Mouse (Mus musculus): ENCODE results near the gene Pdgfra. TPM values are rescaled to one million over a fixed set of nuclear protein-coding genes. Genes with fewer than 3 reads are reported as not detected.

Pdgfra gene
- polyA plus RNA-seq (2012; ENCODE audit: insufficient read depth, insufficient read length, missing spikeins): 6.4 and 10.3 TPM in 2 replicates

DNA sequence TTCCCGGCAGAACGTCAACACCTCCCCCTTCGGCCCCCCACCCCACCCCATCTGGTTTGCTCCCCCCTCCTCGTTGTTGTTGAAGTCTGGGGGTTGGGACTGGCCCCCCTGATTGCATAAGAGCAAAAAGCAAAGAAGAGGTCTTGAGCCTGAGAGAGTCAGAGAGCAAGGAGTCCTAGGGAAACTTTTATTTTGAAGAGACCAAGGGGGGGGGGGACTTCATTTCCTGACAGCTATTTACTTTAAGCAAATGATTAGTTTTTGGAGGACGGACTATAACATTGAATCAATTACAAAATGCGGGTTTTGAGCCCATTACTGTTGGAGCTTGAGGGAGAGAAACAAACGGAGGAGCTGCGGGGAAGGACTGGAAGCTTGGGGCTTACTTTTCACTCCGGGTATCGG lies at the start of gene Pdgfra:
Pdgfra (plus strand) TSS at position 272 of the 405 bp plus-strand sequence.
- no peaks in the 10 kb centered on the region; the same call in 1 of the 2 replicates for H3K4me1 ChIP-seq (ENCODE audit: control insufficient read depth, insufficient read depth, insufficient read length, low read length)
- no peak within 1 kb of the TSS; the same call in 1 of the 2 replicates for H3K27ac ChIP-seq (replicated peaks; ENCODE audit: low read depth, low read length)
- H3K4me3 ChIP-seq (ENCODE audit: insufficient read depth, low read depth, low read length): peak within 1 kb of the TSS; percentile 51

DNA sequence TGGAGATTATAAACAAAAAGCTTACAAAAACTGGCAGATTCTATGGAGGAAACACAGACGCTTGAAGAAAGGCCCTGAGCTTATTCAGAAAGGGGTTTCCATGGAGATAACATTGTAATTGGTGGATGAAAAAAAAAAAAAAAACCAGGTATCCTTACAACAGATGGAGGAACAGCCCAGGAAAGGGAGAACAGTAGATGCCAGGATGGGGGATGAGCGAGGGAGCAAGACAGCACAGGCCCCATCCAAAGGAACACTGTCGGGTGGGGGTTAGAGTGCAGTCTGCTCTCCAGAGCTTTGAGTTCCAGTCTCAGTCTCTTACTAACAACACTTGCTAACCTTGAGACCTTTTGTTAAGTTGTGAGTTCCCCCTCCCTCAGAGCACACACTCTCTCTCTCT lies 45.6 kb upstream of the Pdgfra start:
- H3K4me1 ChIP-seq (ENCODE audit: control insufficient read depth, insufficient read depth, insufficient read length, low read length): no peaks in the 10 kb centered on the region
- no peak overlapping the region for H3K27ac ChIP-seq (replicated peaks; ENCODE audit: low read depth, low read length)
- no peak overlapping the region for H3K4me3 ChIP-seq (ENCODE audit: insufficient read depth, low read depth, low read length)

DNA sequence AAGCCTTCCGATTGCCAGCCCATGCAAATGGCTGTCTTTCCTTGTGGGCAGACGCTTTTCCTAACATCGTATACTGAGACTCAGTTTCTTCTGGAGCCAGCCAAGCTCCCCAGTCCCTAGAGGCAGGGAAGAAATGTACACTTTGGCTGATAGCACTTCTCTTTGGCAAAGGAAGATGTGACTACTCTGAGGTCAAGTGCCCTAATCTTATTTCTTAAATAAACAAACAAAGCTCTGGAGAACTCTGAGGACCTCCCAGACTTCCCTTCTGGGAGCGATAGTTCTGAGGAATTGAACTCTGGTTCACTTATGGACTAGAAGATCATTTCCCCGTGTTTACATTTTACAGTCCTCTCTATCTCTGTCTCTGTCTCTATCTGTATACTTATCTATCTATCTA lies 42.7 kb upstream of the Pdgfra start:
- no peak overlapping the region for H3K4me3 ChIP-seq (ENCODE audit: insufficient read depth, low read depth, low read length)
- no peaks in the 10 kb centered on the region for H3K4me1 ChIP-seq (ENCODE audit: control insufficient read depth, insufficient read depth, insufficient read length, low read length)
- no peak overlapping the region for H3K27ac ChIP-seq (replicated peaks; ENCODE audit: low read depth, low read length)

DNA sequence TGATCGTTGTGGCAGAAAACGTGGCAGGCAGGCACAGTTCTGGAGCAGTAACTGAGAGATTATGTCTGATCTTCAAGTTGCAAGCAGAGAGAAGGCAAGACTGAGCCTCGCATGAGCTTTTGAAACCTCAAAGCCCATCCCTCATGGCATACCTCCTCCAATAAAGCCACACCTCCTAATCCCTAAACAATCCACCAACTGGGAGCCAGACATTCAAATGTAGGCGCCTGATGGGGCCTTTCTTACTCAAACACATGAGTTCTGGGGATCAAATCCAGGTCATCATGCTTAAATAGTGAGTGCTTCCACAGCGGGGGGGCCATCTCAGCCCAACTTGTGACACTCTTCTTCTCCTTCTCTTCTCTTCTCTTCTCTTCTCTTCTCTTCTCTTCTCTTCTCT lies 40.3 kb upstream of the Pdgfra start:
- H3K4me3 ChIP-seq (ENCODE audit: insufficient read depth, low read depth, low read length): no peak overlapping the region
- H3K4me1 ChIP-seq (ENCODE audit: control insufficient read depth, insufficient read depth, insufficient read length, low read length): no peaks in the 10 kb centered on the region
- no peak overlapping the region for H3K27ac ChIP-seq (replicated peaks; ENCODE audit: low read depth, low read length)

DNA sequence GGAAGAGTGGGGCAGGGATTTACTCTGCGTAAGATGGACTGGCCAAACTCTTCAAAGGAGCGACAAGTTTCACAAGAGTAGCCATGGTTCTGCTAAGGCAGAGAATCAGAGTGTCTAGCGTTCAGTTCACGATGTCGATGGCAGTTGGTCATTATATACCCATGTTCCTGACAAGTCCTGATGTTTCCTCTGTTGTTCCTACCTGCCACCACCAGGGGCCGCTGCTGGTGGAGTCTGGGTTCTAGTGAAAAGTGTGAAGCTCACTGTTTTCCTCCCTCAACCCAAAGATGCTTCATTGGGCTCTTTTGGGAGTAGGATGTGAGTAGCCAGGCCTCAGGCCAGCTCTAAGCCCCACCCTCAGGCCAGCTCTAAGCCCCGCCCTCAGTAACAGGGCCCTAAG lies 33.3 kb upstream of the Pdgfra start:
- Histone ChIP-seq H3K4me3 (ENCODE audit: insufficient read depth, low read depth, low read length) (no peak overlapping the region), H3K27ac (replicated peaks; ENCODE audit: low read depth, low read length) (no peak overlapping the region), H3K4me1 (ENCODE audit: control insufficient read depth, insufficient read depth, insufficient read length, low read length) (no peaks in the 10 kb centered on the region)

DNA sequence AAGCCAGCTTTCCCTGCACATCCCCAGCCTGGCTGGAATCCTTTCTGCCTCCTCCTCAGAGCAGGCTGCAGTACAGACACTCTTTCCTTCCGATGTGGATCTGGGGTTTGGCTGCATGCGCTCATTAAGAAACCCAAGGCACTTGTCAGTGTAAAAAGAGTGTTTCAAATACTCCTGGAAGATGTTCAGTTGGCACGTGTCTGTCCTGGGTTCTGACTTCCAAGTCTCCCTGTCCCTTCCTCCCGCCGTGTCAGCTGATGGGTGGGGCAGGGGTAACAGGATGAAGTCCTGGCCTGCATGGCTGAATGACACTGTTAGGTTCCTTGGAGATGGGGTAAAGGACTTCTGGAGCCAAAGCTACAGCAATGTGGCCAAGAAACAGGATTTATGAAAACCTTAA lies 30.4 kb upstream of the Pdgfra start:
- Histone ChIP-seq H3K4me3 (ENCODE audit: insufficient read depth, low read depth, low read length) (no peak overlapping the region), H3K27ac (replicated peaks; ENCODE audit: low read depth, low read length) (no peak overlapping the region), H3K4me1 (ENCODE audit: control insufficient read depth, insufficient read depth, insufficient read length, low read length) (no peaks in the 10 kb centered on the region)

DNA sequence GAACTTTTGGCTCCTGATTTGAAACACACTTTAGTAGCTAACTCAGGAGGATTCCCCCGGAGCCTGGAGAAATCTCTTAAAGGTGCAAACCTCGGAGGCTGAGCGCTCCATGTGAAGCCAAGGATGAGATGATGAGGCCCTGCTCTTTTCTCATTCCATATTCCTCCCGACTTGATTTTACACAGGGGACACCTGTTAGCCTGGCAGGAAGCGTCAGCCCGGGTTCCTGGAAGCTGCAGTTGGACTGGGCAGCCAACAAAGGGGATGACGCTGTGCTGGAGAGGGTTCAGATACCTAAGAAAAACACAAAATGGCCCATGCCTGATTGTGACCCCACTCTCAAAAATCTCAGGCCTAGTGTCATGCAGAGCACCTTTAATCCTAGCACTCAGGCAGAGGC lies 17.4 kb upstream of the Pdgfra start:
- H3K27ac ChIP-seq (replicated peaks; ENCODE audit: low read depth, low read length): no peak overlapping the region
- H3K4me3 ChIP-seq (ENCODE audit: insufficient read depth, low read depth, low read length): no peak overlapping the region
- no peaks in the 10 kb centered on the region for H3K4me1 ChIP-seq (ENCODE audit: control insufficient read depth, insufficient read depth, insufficient read length, low read length)

DNA sequence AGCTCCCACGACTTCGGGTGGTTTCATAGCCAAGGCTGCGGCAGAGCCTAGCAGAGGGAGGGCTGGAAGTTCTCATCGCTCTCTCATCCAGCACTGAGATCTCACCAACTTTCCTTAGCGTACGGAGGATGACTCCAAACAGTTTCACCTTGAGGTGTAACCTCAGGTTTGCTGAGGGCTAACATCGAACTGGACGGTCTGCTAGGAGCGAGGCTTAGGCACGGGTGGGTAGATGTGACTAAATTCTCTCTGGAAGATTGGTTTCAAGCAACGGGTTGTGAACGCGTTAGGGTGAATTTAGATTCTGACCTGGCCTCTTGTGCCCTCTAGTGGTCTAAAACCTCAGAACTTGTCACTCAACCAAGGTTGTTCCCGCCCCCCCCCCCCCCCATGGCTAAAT lies 9.0 kb upstream of the Pdgfra start:
- peak overlapping the region; percentile 19; the same call in 1 of the 2 replicates for H3K4me3 ChIP-seq (ENCODE audit: insufficient read depth, low read depth, low read length)
- H3K27ac ChIP-seq (replicated peaks; ENCODE audit: low read depth, low read length): no peak overlapping the region
- H3K4me1 ChIP-seq (ENCODE audit: control insufficient read depth, insufficient read depth, insufficient read length, low read length): no peaks in the 10 kb centered on the region

DNA sequence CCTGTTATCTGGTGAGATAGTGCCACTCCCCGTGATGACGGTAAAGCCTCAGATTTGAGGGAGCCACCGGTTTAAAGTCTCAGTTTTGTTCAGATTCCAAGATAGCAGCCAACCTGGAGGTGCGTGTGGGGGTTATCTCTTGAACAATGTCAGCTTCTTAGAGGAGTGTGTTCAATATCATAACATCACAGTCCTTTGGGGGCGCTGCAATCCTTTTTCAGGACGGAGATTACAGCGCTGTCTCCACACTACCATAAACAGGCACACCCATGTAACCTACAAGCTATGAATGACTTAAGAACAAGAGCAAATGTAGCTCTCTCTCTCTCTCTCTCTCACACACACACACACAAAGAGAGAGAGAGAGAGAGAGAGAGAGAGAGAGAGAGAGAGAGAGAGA lies 8.3 kb upstream of the Pdgfra start:
- no peak overlapping the region for H3K4me3 ChIP-seq (ENCODE audit: insufficient read depth, low read depth, low read length)
- H3K27ac ChIP-seq (replicated peaks; ENCODE audit: low read depth, low read length): no peak overlapping the region
- no peaks in the 10 kb centered on the region for H3K4me1 ChIP-seq (ENCODE audit: control insufficient read depth, insufficient read depth, insufficient read length, low read length)

DNA sequence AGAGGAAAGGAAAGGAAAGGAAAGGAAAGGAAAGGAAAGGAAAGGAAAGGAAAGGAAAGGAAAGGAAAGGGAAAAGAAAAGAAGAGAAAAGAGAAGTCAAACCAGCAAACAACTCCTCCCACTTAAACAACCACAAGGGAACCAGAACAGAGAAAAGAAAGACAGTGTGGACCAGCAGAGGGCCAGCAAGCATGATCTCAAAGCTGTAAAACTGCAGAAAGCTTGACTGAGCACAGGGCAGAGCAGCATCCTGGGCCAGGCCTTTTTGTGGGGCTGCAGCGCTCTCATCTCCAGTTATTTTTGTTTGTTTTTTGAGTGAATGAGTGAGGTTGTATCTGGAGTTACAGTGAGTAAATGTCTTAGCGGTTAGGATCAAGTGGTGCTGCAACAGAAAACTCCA lies 6.8 kb upstream of the Pdgfra start:
- Histone ChIP-seq H3K27ac (replicated peaks; ENCODE audit: low read depth, low read length) (no peak overlapping the region), H3K4me3 (ENCODE audit: insufficient read depth, low read depth, low read length) (no peak overlapping the region), H3K4me1 (ENCODE audit: control insufficient read depth, insufficient read depth, insufficient read length, low read length) (no peaks in the 10 kb centered on the region)

DNA sequence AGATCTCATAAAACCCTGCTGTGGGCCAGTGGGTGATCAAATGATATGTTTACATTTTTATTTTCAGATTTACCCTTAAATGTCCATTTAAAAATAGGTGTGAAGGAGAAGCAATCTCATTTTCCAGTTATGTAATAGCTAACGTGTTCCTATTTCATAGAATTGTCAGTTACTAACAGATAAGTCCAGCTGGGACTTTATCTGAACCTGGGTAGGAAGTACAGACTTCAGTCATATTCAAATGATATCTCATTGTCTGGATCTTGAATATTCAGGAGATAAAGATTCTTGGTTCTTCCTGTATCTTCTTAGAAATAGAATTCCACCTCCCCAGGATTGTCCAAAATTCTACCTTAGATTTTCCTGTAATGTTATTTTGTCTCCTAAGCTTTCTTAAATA lies 5.6 kb upstream of the Pdgfra start:
- Histone ChIP-seq H3K4me3 (ENCODE audit: insufficient read depth, low read depth, low read length) (no peak overlapping the region), H3K27ac (replicated peaks; ENCODE audit: low read depth, low read length) (no peak overlapping the region), H3K4me1 (ENCODE audit: control insufficient read depth, insufficient read depth, insufficient read length, low read length) (no peaks in the 10 kb centered on the region)

DNA sequence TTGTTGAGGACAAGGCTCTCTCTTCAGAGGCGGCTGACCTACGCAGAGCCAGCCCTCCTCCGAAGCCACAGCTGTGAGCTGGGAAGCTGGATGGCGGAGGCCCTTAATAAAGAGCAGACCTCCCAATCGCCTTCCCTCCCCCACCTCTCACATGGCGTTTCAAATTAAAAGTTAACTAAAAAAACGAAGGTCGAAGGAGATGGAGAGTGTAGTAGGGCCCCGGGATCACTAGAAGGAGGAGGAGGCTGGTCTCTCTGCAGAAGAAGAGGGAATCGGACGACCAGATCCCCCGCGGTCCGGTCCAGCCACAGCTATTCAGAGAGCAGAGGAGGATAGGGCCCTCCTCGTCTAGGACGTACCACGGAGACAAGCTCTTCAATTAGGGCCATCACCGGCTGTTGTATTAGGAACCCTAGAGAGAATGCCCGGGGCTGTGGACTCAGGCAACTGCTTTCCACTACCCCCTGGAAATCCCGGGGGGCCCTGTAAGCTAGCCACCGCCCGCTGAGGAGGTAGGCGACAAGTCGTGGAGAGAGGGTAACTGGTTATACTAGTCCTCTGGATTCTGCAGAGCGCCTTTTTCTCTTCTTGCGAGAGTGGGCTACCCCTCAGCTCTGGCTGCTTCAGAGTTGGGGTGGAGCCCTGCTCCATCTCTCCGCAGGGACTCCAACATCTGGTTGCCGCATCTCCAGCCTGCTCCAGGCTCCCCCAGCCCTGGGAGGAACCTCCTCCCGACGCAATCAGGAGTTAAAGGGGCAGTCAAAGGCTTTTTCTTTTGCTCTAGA lies 3.6 kb upstream of the Pdgfra start:
- Histone ChIP-seq H3K4me3 (ENCODE audit: insufficient read depth, low read depth, low read length) (peak overlapping the region; percentile 32), H3K4me1 (ENCODE audit: control insufficient read depth, insufficient read depth, insufficient read length, low read length) (no peaks in the 10 kb centered on the region)

DNA sequence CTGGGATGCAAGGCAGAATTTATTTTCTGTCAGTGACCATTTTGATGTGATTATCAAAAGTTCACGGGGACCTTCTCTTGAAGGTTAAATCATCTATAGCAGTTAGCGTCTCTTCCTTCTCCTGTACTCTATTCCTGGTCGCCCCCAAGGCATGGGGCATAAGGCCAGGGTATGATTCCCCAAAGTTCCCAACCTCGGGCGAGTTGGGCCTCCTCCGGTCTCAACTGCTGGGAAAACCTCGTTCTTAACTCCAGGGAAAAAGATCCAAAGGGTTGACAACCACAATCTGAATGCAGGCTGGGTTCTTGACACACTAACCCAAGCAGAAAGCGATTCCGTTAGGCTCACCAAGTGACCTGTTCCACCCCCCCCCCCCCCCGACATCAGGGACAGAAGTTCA lies 2.7 kb upstream of the Pdgfra start:
- H3K4me1 ChIP-seq (ENCODE audit: control insufficient read depth, insufficient read depth, insufficient read length, low read length): no peaks in the 10 kb centered on the region; the same call in 1 of the 2 replicates
- H3K4me3 ChIP-seq (ENCODE audit: insufficient read depth, low read depth, low read length): peak overlapping the region; percentile 32; the same call in 1 of the 2 replicates
- no peak overlapping the region for H3K27ac ChIP-seq (replicated peaks; ENCODE audit: low read depth, low read length)

More for the DNA sequence above, 3.6 kb upstream of the Pdgfra start:
- H3K27ac ChIP-seq (replicated peaks; ENCODE audit: low read depth, low read length): peak overlapping the region; percentile 36; the same call in 1 of the 2 replicates

DNA sequence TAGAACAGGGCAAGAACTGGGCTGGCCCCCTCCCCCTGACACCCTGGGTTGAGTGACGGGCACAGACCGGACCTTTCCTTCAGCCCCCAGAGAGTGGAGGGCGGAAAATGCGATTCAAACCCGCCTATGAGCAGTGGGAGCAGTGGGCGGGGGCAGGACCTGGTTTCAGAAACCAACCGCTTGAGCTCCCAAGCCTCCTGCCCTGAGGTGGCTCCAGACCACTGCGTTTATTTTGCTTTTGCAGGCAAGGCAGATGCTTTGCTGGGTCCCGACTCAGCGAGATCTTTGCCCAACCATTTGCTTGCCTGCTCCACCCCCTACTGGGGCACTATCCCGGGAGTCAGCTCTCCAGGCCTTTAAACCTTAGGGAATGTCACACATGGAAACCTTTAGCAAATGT lies 2.2 kb upstream of the Pdgfra start:
- no peaks in the 10 kb centered on the region; the same call in 1 of the 2 replicates for H3K4me1 ChIP-seq (ENCODE audit: control insufficient read depth, insufficient read depth, insufficient read length, low read length)
- H3K27ac ChIP-seq (replicated peaks; ENCODE audit: low read depth, low read length): no peak overlapping the region
- 0 out of 2 replicates have a peak overlapping the region, but pooled peaks have one; percentile 7 for H3K4me3 ChIP-seq (ENCODE audit: insufficient read depth, low read depth, low read length)

DNA sequence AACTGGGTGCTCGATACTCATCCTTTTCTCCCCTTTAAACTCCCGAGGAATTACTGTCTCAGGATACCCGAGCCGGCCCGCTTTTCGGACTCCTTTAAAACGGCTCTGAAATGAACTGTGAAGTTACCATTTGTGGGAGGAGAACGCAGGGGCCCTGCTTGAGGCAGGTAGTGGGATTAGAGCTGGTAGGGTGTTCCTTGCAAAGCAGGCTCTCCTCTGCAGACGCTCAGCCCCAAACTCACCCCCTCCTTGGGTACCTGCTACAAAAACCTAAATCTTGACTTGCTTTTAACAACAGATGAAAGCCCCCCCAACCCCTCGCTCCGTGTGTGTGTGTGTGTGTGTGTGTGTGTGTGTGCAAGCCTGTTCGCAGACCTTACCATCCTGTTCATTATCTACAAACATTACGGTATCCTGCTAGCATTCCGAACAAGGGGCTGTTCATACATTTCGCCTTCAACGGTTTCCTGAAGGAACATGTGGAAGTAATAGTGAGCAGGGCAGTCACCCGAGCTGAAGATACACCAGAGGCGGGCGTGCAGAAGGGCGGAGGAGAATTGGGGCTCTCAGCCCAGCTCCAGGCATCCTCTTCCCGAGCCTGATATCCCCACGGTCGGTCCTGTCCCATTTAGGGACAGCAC lies 1.6 kb upstream of the Pdgfra start:
- no peak overlapping the region for H3K27ac ChIP-seq (replicated peaks; ENCODE audit: low read depth, low read length)
- H3K4me1 ChIP-seq (ENCODE audit: control insufficient read depth, insufficient read depth, insufficient read length, low read length): no peaks in the 10 kb centered on the region; the same call in 1 of the 2 replicates
- H3K4me3 ChIP-seq (ENCODE audit: insufficient read depth, low read depth, low read length): no peak overlapping the region
